Mouse (Mus musculus): ENCODE results near the gene Selenoo. TPM values are rescaled to one million over a fixed set of nuclear protein-coding genes. Genes with fewer than 3 reads are reported as not detected.

Selenoo gene
- polyA plus RNA-seq, 1 experiment from 2014 or later, result 20.7 TPM

- WGBS, result 100% methylated on average over 1 of the region's 1 CpGs
- Histone ChIP-seq H3K27ac (no peak overlapping the region), H3K36me3 (peaks cover 78% of the 10 kb centered on the region), H3K9ac (no peak overlapping the region), H3K4me2 (no peak overlapping the region), H3K4me3 (no peak overlapping the region), H3K27me3 (no peaks in the 10 kb centered on the region), H3K4me1 (replicated peaks) (peaks cover 11% of the 10 kb centered on the region), H3K9me3 (no peaks in the 10 kb centered on the region)
- no peak for ATAC-seq (ENCODE audit: low FRiP score)
These were observed 5.0 kb upstream of the Selenoo start for GRCm38 (mm10) chr15:89083906-89084305.

- Histone ChIP-seq H3K4me1 (replicated peaks) (peaks cover 14% of the 10 kb centered on the region), H3K4me3 (no peak overlapping the region), H3K9ac (no peak overlapping the region), H3K4me2 (no peak overlapping the region), H3K36me3 (peaks cover 71% of the 10 kb centered on the region), H3K27me3 (no peaks in the 10 kb centered on the region), H3K27ac (no peak overlapping the region), H3K9me3 (no peaks in the 10 kb centered on the region)
- WGBS, result 86% methylated on average over 2 of the region's 2 CpGs
- ATAC-seq (ENCODE audit: low FRiP score), result no peak
These were observed 4.1 kb upstream of the Selenoo start for GRCm38 (mm10) chr15:89084826-89085225.

- Histone ChIP-seq H3K27ac (peak overlapping the region; percentile 88), H3K4me3 (peak overlapping the region; percentile 71), H3K4me2 (peak overlapping the region; percentile 97), H3K27me3 (no peaks in the 10 kb centered on the region), H3K36me3 (peaks cover 56% of the 10 kb centered on the region), H3K9ac (peak overlapping the region; percentile 96), H3K4me1 (replicated peaks) (peaks cover 29% of the 10 kb centered on the region), H3K9me3 (no peaks in the 10 kb centered on the region)
- 4% methylated on average over 68 of the region's 68 CpGs for WGBS
- peak; percentile 68 for ATAC-seq (ENCODE audit: low FRiP score)
These were observed 566 bp downstream of the Selenoo start for GRCm38 (mm10) chr15:89089248-89090051.

GRCm38 (mm10) chr15:89090662-89091061, 1.8 kb downstream of the Selenoo start:
- WGBS, result 87% methylated on average over 4 of the region's 4 CpGs
- Histone ChIP-seq H3K27me3 (no peaks in the 10 kb centered on the region), H3K4me1 (replicated peaks) (peaks cover 29% of the 10 kb centered on the region), H3K9me3 (no peaks in the 10 kb centered on the region), H3K4me2 (peak overlapping the region; percentile 97), H3K4me3 (peak overlapping the region; percentile 71; the same call in 1 of the 2 replicates), H3K9ac (0 out of 2 replicates have a peak overlapping the region, but pooled peaks have one; percentile 96), H3K27ac (no peak overlapping the region), H3K36me3 (peaks cover 56% of the 10 kb centered on the region)
- no peak for ATAC-seq (ENCODE audit: low FRiP score)

GRCm38 (mm10) chr15:89092181-89092580, 3.3 kb downstream of the Selenoo start:
- Histone ChIP-seq H3K9ac (peak overlapping the region; percentile 51; the same call in 1 of the 2 replicates), H3K36me3 (peaks cover 56% of the 10 kb centered on the region), H3K4me1 (replicated peaks) (peaks cover 29% of the 10 kb centered on the region), H3K9me3 (no peaks in the 10 kb centered on the region), H3K4me2 (no peak overlapping the region), H3K27me3 (no peaks in the 10 kb centered on the region), H3K4me3 (no peak overlapping the region), H3K27ac (no peak overlapping the region)
- no peak for ATAC-seq (ENCODE audit: low FRiP score)
- WGBS, result 79% methylated on average over 5 of the region's 5 CpGs

- H3K4me3 ChIP-seq, result no peak overlapping the region
- no peak overlapping the region for H3K27ac ChIP-seq
- no peaks in the 10 kb centered on the region for H3K4me1 ChIP-seq (replicated peaks)
- H3K9ac ChIP-seq, result no peak overlapping the region
- H3K27me3 ChIP-seq, result no peaks in the 10 kb centered on the region
- no peak overlapping the region for H3K4me2 ChIP-seq
- WGBS, result 92% methylated on average over 5 of the region's 5 CpGs
- ATAC-seq (ENCODE audit: low FRiP score), result no peak
- H3K36me3 ChIP-seq, result peaks cover 100% of the 10 kb centered on the region
- no peaks in the 10 kb centered on the region for H3K9me3 ChIP-seq
These were observed 8.6 kb downstream of the Selenoo start for GRCm38 (mm10) chr15:89097450-89097849.

- Histone ChIP-seq H3K9ac (no peak overlapping the region), H3K27me3 (no peaks in the 10 kb centered on the region), H3K27ac (no peak overlapping the region), H3K4me3 (no peak overlapping the region), H3K9me3 (no peaks in the 10 kb centered on the region), H3K4me1 (replicated peaks) (no peaks in the 10 kb centered on the region), H3K36me3 (peaks cover 100% of the 10 kb centered on the region), H3K4me2 (no peak overlapping the region)
- 93% methylated on average over 7 of the region's 7 CpGs for WGBS
- no peak for ATAC-seq (ENCODE audit: low FRiP score)
These were observed 9.7 kb downstream of the Selenoo start for GRCm38 (mm10) chr15:89098616-89099015.

- ATAC-seq (ENCODE audit: low FRiP score), result no peak
- H3K4me1 ChIP-seq (replicated peaks), result no peaks in the 10 kb centered on the region
These were observed 11.9 kb downstream of the Selenoo start for GRCm38 (mm10) chr15:89100823-89101222.

GRCm38 (mm10) chr15:89102646-89103045, 13.8 kb downstream of the Selenoo start:
- Histone ChIP-seq H3K4me3 (no peak overlapping the region), H3K9ac (no peak overlapping the region), H3K27me3 (no peaks in the 10 kb centered on the region), H3K4me2 (no peak overlapping the region), H3K9me3 (no peaks in the 10 kb centered on the region), H3K27ac (no peak overlapping the region), H3K4me1 (replicated peaks) (no peaks in the 10 kb centered on the region), H3K36me3 (peaks cover 100% of the 10 kb centered on the region)
- no peak for ATAC-seq (ENCODE audit: low FRiP score)
- 56% methylated on average over 5 of the region's 5 CpGs for WGBS

More at GRCm38 (mm10) chr15:89100823-89101222, 11.9 kb downstream of the Selenoo start:
- no peaks in the 10 kb centered on the region for H3K9me3 ChIP-seq
- H3K9ac ChIP-seq, result no peak overlapping the region
- H3K4me2 ChIP-seq, result no peak overlapping the region
- H3K36me3 ChIP-seq, result peaks cover 100% of the 10 kb centered on the region
- H3K27me3 ChIP-seq, result no peaks in the 10 kb centered on the region
- H3K4me3 ChIP-seq, result no peak overlapping the region
- H3K27ac ChIP-seq, result no peak overlapping the region
- WGBS, result 96% methylated on average over 12 of the region's 12 CpGs

- no peaks in the 10 kb centered on the region for H3K4me1 ChIP-seq (replicated peaks)
These were observed 15.0 kb downstream of the Selenoo start for GRCm38 (mm10) chr15:89103921-89104320.

GRCm38 (mm10) chr15:89104425-89104824, 15.5 kb downstream of the Selenoo start:
- WGBS, result 97% methylated on average over 8 of the region's 8 CpGs

More at GRCm38 (mm10) chr15:89103921-89104320, 15.0 kb downstream of the Selenoo start:
- no peak overlapping the region for H3K4me2 ChIP-seq
- WGBS, result 89% methylated on average over 10 of the region's 10 CpGs
- H3K27me3 ChIP-seq, result no peaks in the 10 kb centered on the region
- peaks cover 100% of the 10 kb centered on the region for H3K36me3 ChIP-seq
- no peak overlapping the region for H3K27ac ChIP-seq
- H3K9ac ChIP-seq, result no peak overlapping the region
- no peaks in the 10 kb centered on the region for H3K9me3 ChIP-seq
- H3K4me3 ChIP-seq, result no peak overlapping the region
- ATAC-seq (ENCODE audit: low FRiP score), result no peak

GRCm38 (mm10) chr15:89106073-89106472, 17.2 kb downstream of the Selenoo start:
- Histone ChIP-seq H3K9ac (no peak overlapping the region), H3K27ac (no peak overlapping the region), H3K4me3 (no peak overlapping the region), H3K4me1 (replicated peaks) (no peaks in the 10 kb centered on the region), H3K4me2 (no peak overlapping the region), H3K9me3 (no peaks in the 10 kb centered on the region), H3K36me3 (peaks cover 100% of the 10 kb centered on the region), H3K27me3 (no peaks in the 10 kb centered on the region)
- no peak for ATAC-seq (ENCODE audit: low FRiP score)
- 92% methylated on average over 13 of the region's 13 CpGs for WGBS

More at GRCm38 (mm10) chr15:89104425-89104824, 15.5 kb downstream of the Selenoo start:
- no peak overlapping the region for H3K27ac ChIP-seq
- no peaks in the 10 kb centered on the region for H3K27me3 ChIP-seq
- no peak for ATAC-seq (ENCODE audit: low FRiP score)
- H3K4me2 ChIP-seq, result no peak overlapping the region
- peaks cover 100% of the 10 kb centered on the region for H3K36me3 ChIP-seq
- H3K4me1 ChIP-seq (replicated peaks), result no peaks in the 10 kb centered on the region
- H3K9ac ChIP-seq, result no peak overlapping the region
- no peaks in the 10 kb centered on the region for H3K9me3 ChIP-seq
- no peak overlapping the region for H3K4me3 ChIP-seq

GRCm38 (mm10) chr15:89106976-89107375, 18.1 kb downstream of the Selenoo start:
- Histone ChIP-seq H3K36me3 (peaks cover 100% of the 10 kb centered on the region), H3K4me1 (replicated peaks) (no peaks in the 10 kb centered on the region), H3K27ac (no peak overlapping the region), H3K4me2 (no peak overlapping the region), H3K9ac (no peak overlapping the region), H3K4me3 (no peak overlapping the region), H3K27me3 (no peaks in the 10 kb centered on the region), H3K9me3 (no peaks in the 10 kb centered on the region)
- ATAC-seq (ENCODE audit: low FRiP score), result no peak
- 96% methylated on average over 1 of the region's 1 CpGs for WGBS

Measured in hindbrain, embryonic 13.5 days (tissue).